Mouse (Mus musculus): ENCODE results near the gene 9930111J21Rik1. TPM values are rescaled to one million over a fixed set of nuclear protein-coding genes. Genes with fewer than 3 reads are reported as not detected.
"Not testable (repeated sequence)": the region's sequence is repeated elsewhere in the genome, so short reads cannot be mapped to it uniquely, and the experiment has no call there.

Gene 9930111J21Rik1
- 0.88 and 1.5 TPM in 2 replicates for total RNA-seq (2014; rRNA removed)
- 0.13 and 0.25 TPM in 2 replicates for polyA plus RNA-seq (2015; fragmentation: Nextera tagmentation; extraction: Ambion mirVana)

- no CpG with 5 or more reads among the region's 3 CpGs for WGBS
- not testable (repeated sequence) for H3K27ac ChIP-seq (ENCODE audit: low read depth, low read length); ATAC-seq (ENCODE audit: low FRiP score)
These were observed at the start of gene 9930111J21Rik1 for GRCm38 (mm10) chr11:48979251-48979650. Gene 9930111J21Rik1 (minus strand): TSS chr11:48979398.

DNA sequence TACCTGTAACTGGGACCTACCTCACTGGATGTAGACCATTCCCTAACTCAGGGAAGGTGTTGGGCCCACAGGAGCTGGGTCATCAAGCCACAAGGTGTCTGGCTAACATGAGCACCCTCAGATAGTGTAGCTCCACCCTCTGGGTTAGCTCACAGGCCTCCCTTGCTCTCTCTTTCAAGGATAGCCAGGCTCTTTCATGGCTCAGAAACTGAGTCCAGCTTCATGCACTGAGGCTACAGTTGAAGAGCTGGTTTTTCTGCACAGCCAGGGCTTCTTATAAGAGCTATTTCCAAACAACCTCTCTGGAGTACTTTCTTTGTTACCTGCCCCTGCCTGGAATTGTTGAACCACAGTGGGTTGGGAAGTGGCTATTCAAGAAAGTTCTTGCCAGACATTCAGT is 32.9 kb upstream of the 9930111J21Rik1 start:
- H3K27ac ChIP-seq (ENCODE audit: low read depth, low read length) = not testable (repeated sequence)

More at GRCm38 (mm10) chr11:48979251-48979650, at the start of gene 9930111J21Rik1:
- H3K4me1 ChIP-seq (ENCODE audit: insufficient read depth, low read length); H3K9me3 ChIP-seq (ENCODE audit: low read length); H3K36me3 ChIP-seq (ENCODE audit: insufficient read depth, low read length); H3K9ac ChIP-seq (replicated peaks; ENCODE audit: low read length, poor library complexity, severe bottlenecking); H3K27me3 ChIP-seq (ENCODE audit: insufficient read depth, low read length); H3K4me3 ChIP-seq (ENCODE audit: low read depth, low read length); DNase-seq (ENCODE audit: low spot score); H3K4me2 ChIP-seq (ENCODE audit: low read depth, low read length, poor library complexity, severe bottlenecking): not testable (repeated sequence)

GRCm38 (mm10) chr11:49006785-49007184 is 27.6 kb upstream of the 9930111J21Rik1 start:
- not testable (repeated sequence) for DNase-seq (ENCODE audit: low spot score); H3K36me3 ChIP-seq (ENCODE audit: insufficient read depth, low read length); H3K9ac ChIP-seq (replicated peaks; ENCODE audit: low read length, poor library complexity, severe bottlenecking); H3K27ac ChIP-seq (ENCODE audit: low read depth, low read length); H3K4me3 ChIP-seq (ENCODE audit: low read depth, low read length); H3K9me3 ChIP-seq (ENCODE audit: low read length); ATAC-seq (ENCODE audit: low FRiP score); H3K27me3 ChIP-seq (ENCODE audit: insufficient read depth, low read length); H3K4me2 ChIP-seq (ENCODE audit: low read depth, low read length, poor library complexity, severe bottlenecking); H3K4me1 ChIP-seq (ENCODE audit: insufficient read depth, low read length)
- WGBS = 40% methylated on average over 1 of the region's 1 CpGs

More for the DNA sequence above, 32.9 kb upstream of the 9930111J21Rik1 start:
- ATAC-seq (ENCODE audit: low FRiP score); H3K9ac ChIP-seq (replicated peaks; ENCODE audit: low read length, poor library complexity, severe bottlenecking); H3K9me3 ChIP-seq (ENCODE audit: low read length); H3K4me3 ChIP-seq (ENCODE audit: low read depth, low read length); H3K4me2 ChIP-seq (ENCODE audit: low read depth, low read length, poor library complexity, severe bottlenecking); H3K36me3 ChIP-seq (ENCODE audit: insufficient read depth, low read length); H3K4me1 ChIP-seq (ENCODE audit: insufficient read depth, low read length); DNase-seq (ENCODE audit: low spot score); H3K27me3 ChIP-seq (ENCODE audit: insufficient read depth, low read length): not testable (repeated sequence)

GRCm38 (mm10) chr11:49006317-49006716 is 27.1 kb upstream of the 9930111J21Rik1 start:
- not testable (repeated sequence) for H3K4me2 ChIP-seq (ENCODE audit: low read depth, low read length, poor library complexity, severe bottlenecking); H3K27ac ChIP-seq (ENCODE audit: low read depth, low read length); H3K27me3 ChIP-seq (ENCODE audit: insufficient read depth, low read length); H3K9me3 ChIP-seq (ENCODE audit: low read length); H3K9ac ChIP-seq (replicated peaks; ENCODE audit: low read length, poor library complexity, severe bottlenecking); H3K4me1 ChIP-seq (ENCODE audit: insufficient read depth, low read length); H3K4me3 ChIP-seq (ENCODE audit: low read depth, low read length); ATAC-seq (ENCODE audit: low FRiP score); DNase-seq (ENCODE audit: low spot score); H3K36me3 ChIP-seq (ENCODE audit: insufficient read depth, low read length)
- 81% methylated on average over 2 of the region's 2 CpGs for WGBS

GRCm38 (mm10) chr11:49000411-49000810 is 21.2 kb upstream of the 9930111J21Rik1 start:
- 84% methylated on average over 1 of the region's 1 CpGs for WGBS

GRCm38 (mm10) chr11:48994018-48994417 is 14.8 kb upstream of the 9930111J21Rik1 start, which contains the start of gene Tgtp1:
Gene Tgtp1 (minus strand): TSS chr11:48994172.
- DNase-seq (ENCODE audit: low spot score); H3K4me3 ChIP-seq (ENCODE audit: low read depth, low read length); H3K4me1 ChIP-seq (ENCODE audit: insufficient read depth, low read length); H3K9me3 ChIP-seq (ENCODE audit: low read length); ATAC-seq (ENCODE audit: low FRiP score); H3K36me3 ChIP-seq (ENCODE audit: insufficient read depth, low read length); H3K27me3 ChIP-seq (ENCODE audit: insufficient read depth, low read length); H3K27ac ChIP-seq (ENCODE audit: low read depth, low read length); H3K4me2 ChIP-seq (ENCODE audit: low read depth, low read length, poor library complexity, severe bottlenecking); H3K9ac ChIP-seq (replicated peaks; ENCODE audit: low read length, poor library complexity, severe bottlenecking): not testable (repeated sequence)
- 86% methylated on average over 2 of the region's 2 CpGs for WGBS

More at GRCm38 (mm10) chr11:49000411-49000810, 21.2 kb upstream of the 9930111J21Rik1 start:
- H3K4me2 ChIP-seq (ENCODE audit: low read depth, low read length, poor library complexity, severe bottlenecking); H3K9me3 ChIP-seq (ENCODE audit: low read length); DNase-seq (ENCODE audit: low spot score); H3K27ac ChIP-seq (ENCODE audit: low read depth, low read length); ATAC-seq (ENCODE audit: low FRiP score); H3K27me3 ChIP-seq (ENCODE audit: insufficient read depth, low read length); H3K36me3 ChIP-seq (ENCODE audit: insufficient read depth, low read length); H3K4me3 ChIP-seq (ENCODE audit: low read depth, low read length); H3K4me1 ChIP-seq (ENCODE audit: insufficient read depth, low read length); H3K9ac ChIP-seq (replicated peaks; ENCODE audit: low read length, poor library complexity, severe bottlenecking): not testable (repeated sequence)

DNA sequence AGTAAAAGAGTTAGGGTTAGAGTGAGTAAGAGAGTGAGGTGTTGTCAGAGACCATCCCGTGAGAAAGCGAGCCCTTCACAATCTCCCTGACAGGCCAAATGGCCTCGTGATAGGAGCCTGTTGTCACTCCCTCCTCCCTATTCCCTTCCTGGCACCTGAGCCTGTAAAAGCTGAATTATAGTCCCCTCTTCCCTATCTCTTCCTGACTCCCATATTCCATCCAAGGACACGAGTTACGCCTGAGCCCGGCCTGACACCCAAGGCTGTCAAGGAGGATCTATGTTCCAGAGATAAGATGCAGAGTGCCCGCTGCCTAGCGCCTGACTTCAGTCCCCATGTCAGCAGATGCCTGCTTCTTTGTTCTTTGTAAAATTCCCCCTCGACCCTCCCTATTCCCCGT is 14.1 kb upstream of the 9930111J21Rik1 start:
- 69% methylated on average over 10 of the region's 10 CpGs for WGBS
- H3K9me3 ChIP-seq (ENCODE audit: low read length); H3K4me1 ChIP-seq (ENCODE audit: insufficient read depth, low read length); ATAC-seq (ENCODE audit: low FRiP score); H3K27ac ChIP-seq (ENCODE audit: low read depth, low read length); H3K4me3 ChIP-seq (ENCODE audit: low read depth, low read length); DNase-seq (ENCODE audit: low spot score); H3K9ac ChIP-seq (replicated peaks; ENCODE audit: low read length, poor library complexity, severe bottlenecking); H3K4me2 ChIP-seq (ENCODE audit: low read depth, low read length, poor library complexity, severe bottlenecking); H3K36me3 ChIP-seq (ENCODE audit: insufficient read depth, low read length); H3K27me3 ChIP-seq (ENCODE audit: insufficient read depth, low read length): not testable (repeated sequence)

GRCm38 (mm10) chr11:48991740-48992520 is 12.7 kb upstream of the 9930111J21Rik1 start, which contains the start of gene Gm12185:
Gene Gm12185 (minus strand): TSS chr11:48992226.
- H3K4me3 ChIP-seq (ENCODE audit: low read depth, low read length); H3K27ac ChIP-seq (ENCODE audit: low read depth, low read length); ATAC-seq (ENCODE audit: low FRiP score); H3K36me3 ChIP-seq (ENCODE audit: insufficient read depth, low read length); H3K4me1 ChIP-seq (ENCODE audit: insufficient read depth, low read length); H3K4me2 ChIP-seq (ENCODE audit: low read depth, low read length, poor library complexity, severe bottlenecking); H3K9me3 ChIP-seq (ENCODE audit: low read length); H3K9ac ChIP-seq (replicated peaks; ENCODE audit: low read length, poor library complexity, severe bottlenecking); DNase-seq (ENCODE audit: low spot score); H3K27me3 ChIP-seq (ENCODE audit: insufficient read depth, low read length): not testable (repeated sequence)
- WGBS = 69% methylated on average over 4 of the region's 4 CpGs

DNA sequence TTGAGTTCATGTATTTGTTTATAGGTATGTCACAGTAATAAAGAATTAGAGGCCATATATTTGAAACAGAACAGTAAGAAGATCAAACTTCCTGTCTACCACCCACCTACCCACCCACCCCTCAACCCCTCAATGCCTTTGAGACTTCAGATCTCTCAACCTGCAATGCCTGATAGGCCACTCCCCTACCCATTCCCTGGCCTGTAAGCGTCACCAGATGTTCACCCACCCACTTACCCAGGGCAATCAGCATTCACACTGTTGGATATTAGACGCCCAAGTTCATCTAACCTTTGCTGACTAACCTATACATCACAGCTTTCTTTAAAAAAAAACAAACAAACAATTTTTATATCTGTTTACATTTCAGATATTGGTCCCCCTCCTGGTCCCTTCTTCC is 10.8 kb upstream of the 9930111J21Rik1 start:
- 80% methylated on average over 2 of the region's 2 CpGs for WGBS
- H3K27ac ChIP-seq (ENCODE audit: low read depth, low read length) = not testable (repeated sequence)

More for the DNA sequence above, 10.8 kb upstream of the 9930111J21Rik1 start:
- not testable (repeated sequence) for ATAC-seq (ENCODE audit: low FRiP score); H3K9me3 ChIP-seq (ENCODE audit: low read length); H3K27me3 ChIP-seq (ENCODE audit: insufficient read depth, low read length); H3K4me2 ChIP-seq (ENCODE audit: low read depth, low read length, poor library complexity, severe bottlenecking); H3K4me3 ChIP-seq (ENCODE audit: low read depth, low read length); H3K9ac ChIP-seq (replicated peaks; ENCODE audit: low read length, poor library complexity, severe bottlenecking); H3K36me3 ChIP-seq (ENCODE audit: insufficient read depth, low read length); H3K4me1 ChIP-seq (ENCODE audit: insufficient read depth, low read length); DNase-seq (ENCODE audit: low spot score)
